Mouse (Mus musculus): ENCODE measurements at regions not wholly inside any gene's neighbourhood (a gene's known extent, or its start where the extent isn't known, plus 50 kb on each side); places are given as distances from the start of the nearest gene placed in this dataset.

GRCm38 (mm10) chr9:113295850-113296467 lies 412.1 kb downstream of the Pdcd6ip start:
- no peak for DNase-seq

- DNase-seq = no peak
These were observed 420.7 kb downstream of the Pdcd6ip start for GRCm38 (mm10) chr9:113287397-113287796.

GRCm38 (mm10) chr9:113283244-113283643 lies 424.8 kb downstream of the Pdcd6ip start:
- no peak for DNase-seq

GRCm38 (mm10) chr9:113270595-113270994 lies 437.5 kb downstream of the Pdcd6ip start:
- no peak for DNase-seq

GRCm38 (mm10) chr9:113267696-113268095 lies 440.4 kb downstream of the Pdcd6ip start:
- DNase-seq = no peak

- DNase-seq = no peak
These were observed 444.4 kb downstream of the Pdcd6ip start for GRCm38 (mm10) chr9:113263636-113264035.

- DNase-seq = no peak
These were observed 447.8 kb downstream of the Pdcd6ip start for GRCm38 (mm10) chr9:113260296-113260695.

GRCm38 (mm10) chr9:113258556-113258955 lies 449.5 kb downstream of the Pdcd6ip start:
- DNase-seq = no peak

- no peak for DNase-seq
These were observed 459.3 kb downstream of the Pdcd6ip start for GRCm38 (mm10) chr9:113248703-113249274.

GRCm38 (mm10) chr9:113247950-113248349 lies 460.1 kb downstream of the Pdcd6ip start:
- no peak for DNase-seq

- DNase-seq = no peak
These were observed 464.2 kb downstream of the Pdcd6ip start for GRCm38 (mm10) chr9:113243870-113244269.

GRCm38 (mm10) chr9:113233370-113233769 lies 474.7 kb downstream of the Pdcd6ip start:
- DNase-seq = no peak

- DNase-seq = no peak
These were observed 478.7 kb downstream of the Pdcd6ip start for GRCm38 (mm10) chr9:113229391-113229790.

- no peak for DNase-seq
These were observed 494.1 kb downstream of the Pdcd6ip start for GRCm38 (mm10) chr9:113213930-113214329.

- no peak for DNase-seq
These were observed 495.7 kb downstream of the Pdcd6ip start for GRCm38 (mm10) chr9:113212389-113212788.

GRCm38 (mm10) chr9:113208181-113208580 lies 499.9 kb downstream of the Pdcd6ip start:
- DNase-seq = no peak

- DNase-seq = no peak
These were observed 508.8 kb downstream of the Pdcd6ip start for GRCm38 (mm10) chr9:113199241-113199640.

- no peak for DNase-seq
These were observed 512.5 kb downstream of the Pdcd6ip start for GRCm38 (mm10) chr9:113195556-113195955.

- DNase-seq = no peak
These were observed 515.3 kb downstream of the Pdcd6ip start for GRCm38 (mm10) chr9:113192773-113193172.

- DNase-seq = no peak
These were observed 516.9 kb downstream of the Pdcd6ip start for GRCm38 (mm10) chr9:113191163-113191562.

- no peak for DNase-seq
These were observed 526.9 kb downstream of the Pdcd6ip start for GRCm38 (mm10) chr9:113181182-113181581.

GRCm38 (mm10) chr9:113177918-113178235 lies 530.2 kb downstream of the Pdcd6ip start:
- DNase-seq = no peak

GRCm38 (mm10) chr9:113177181-113177917 lies 530.7 kb downstream of the Pdcd6ip start:
- DNase-seq = no peak

- DNase-seq = no peak
These were observed 536.2 kb downstream of the Pdcd6ip start for GRCm38 (mm10) chr9:113171767-113172405.
